Mouse (Mus musculus) E14TG2a.4 (cell line): ENCODE measurements at regions not wholly inside any gene's neighbourhood (a gene's known extent, or its start where the extent isn't known, plus 50 kb on each side); places are given as distances from the start of the nearest gene placed in this dataset.

Experiments used
- H3K27me3 ChIP-seq: 2 replicates; pipeline ENCODE4 v1.6.1; 2014; ENCODE audit warnings: low read length, control low read depth; ENCODE audit not compliant: insufficient read depth
- H3K36me3 ChIP-seq: 2 replicates; pipeline ENCODE4 v1.6.1; 2014; ENCODE audit warnings: low read length, control low read depth; ENCODE audit not compliant: insufficient read depth
- H3K4me1 ChIP-seq: replicated peaks from 2 replicates; pipeline ENCODE4 v1.6.1; 2014; ENCODE audit warnings: low read depth, low read length, control low read depth
- H3K4me3 ChIP-seq: replicated peaks from 2 replicates; pipeline ENCODE4 v1.5.1; 2014; ENCODE audit warnings: mild to moderate bottlenecking, low read length
- H3K9me3 ChIP-seq: 2 replicates; pipeline ENCODE4 v1.6.1; 2014; ENCODE audit warnings: low read length, control low read depth
- CTCF ChIP-seq: conservative IDR thresholded peaks from 2 replicates; pipeline ENCODE4 v1.5.1; 2014; ENCODE audit warnings: low read length
- NANOG ChIP-seq: IDR thresholded peaks from 2 replicates; pipeline ENCODE4 v1.6.1; 2014; ENCODE audit warnings: borderline replicate concordance, low read length, mixed read lengths
- POU5F1 ChIP-seq: IDR thresholded peaks from 2 replicates; pipeline ENCODE4 v1.6.1; 2014; ENCODE audit warnings: low read length, borderline replicate concordance

DNA sequence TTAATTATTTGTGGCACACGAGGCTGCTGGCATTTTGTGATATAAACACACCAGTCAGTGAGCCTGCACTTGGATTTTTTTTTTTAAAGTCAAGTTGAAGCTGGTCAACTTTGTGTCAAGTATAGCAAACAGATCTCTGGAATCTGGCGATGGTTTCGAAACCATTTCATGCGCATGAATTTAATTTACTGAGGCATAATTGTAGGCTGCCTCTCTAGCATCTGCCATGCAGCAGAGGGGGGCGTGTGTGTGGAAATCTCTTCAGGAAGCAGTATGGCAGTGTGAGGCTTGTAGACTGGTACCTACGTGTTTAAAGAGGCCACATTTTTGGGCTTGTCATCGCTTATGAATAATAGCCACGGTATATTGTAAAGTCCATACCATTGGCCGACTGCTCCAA is 177.7 kb upstream of the Slc38a2 start:
- Histone ChIP-seq H3K27me3 (no peaks in the 10 kb centered on the region), H3K9me3 (peaks cover 7% of the 10 kb centered on the region; the same call in 1 of the 2 replicates), H3K4me1 (no peaks in the 10 kb centered on the region), H3K4me3 (no peak overlapping the region), H3K36me3 (no peaks in the 10 kb centered on the region)
- TF ChIP-seq NANOG (no peak), POU5F1 (no peak), CTCF (no peak)

DNA sequence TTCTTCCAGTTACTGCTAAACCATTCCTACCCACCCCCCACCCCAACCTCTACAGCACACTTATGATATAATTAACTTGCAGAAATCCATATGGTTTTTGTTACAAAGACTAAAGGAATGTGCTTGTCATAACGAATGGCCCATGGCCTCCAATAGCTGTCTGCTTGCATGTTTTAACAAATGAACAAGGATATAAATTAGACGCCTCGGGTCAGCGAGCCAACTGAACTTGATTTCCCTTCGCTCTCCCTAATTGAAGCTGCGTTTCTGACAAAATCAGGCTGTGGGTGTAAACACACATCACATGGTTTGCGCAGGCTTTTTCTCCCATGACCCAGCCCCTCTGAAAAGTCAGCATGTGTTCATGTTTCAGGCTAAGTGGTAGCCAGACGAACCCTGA is 174.6 kb upstream of the Slc38a2 start:
- no peaks in the 10 kb centered on the region for H3K36me3 ChIP-seq
- no peak for TF ChIP-seq NANOG
- no peak for TF ChIP-seq CTCF
- TF ChIP-seq POU5F1: no peak
- no peaks in the 10 kb centered on the region for H3K4me1 ChIP-seq
- H3K4me3 ChIP-seq: no peak overlapping the region
- no peaks in the 10 kb centered on the region for H3K27me3 ChIP-seq
- H3K9me3 ChIP-seq: peaks cover 7% of the 10 kb centered on the region; the same call in 1 of the 2 replicates

DNA sequence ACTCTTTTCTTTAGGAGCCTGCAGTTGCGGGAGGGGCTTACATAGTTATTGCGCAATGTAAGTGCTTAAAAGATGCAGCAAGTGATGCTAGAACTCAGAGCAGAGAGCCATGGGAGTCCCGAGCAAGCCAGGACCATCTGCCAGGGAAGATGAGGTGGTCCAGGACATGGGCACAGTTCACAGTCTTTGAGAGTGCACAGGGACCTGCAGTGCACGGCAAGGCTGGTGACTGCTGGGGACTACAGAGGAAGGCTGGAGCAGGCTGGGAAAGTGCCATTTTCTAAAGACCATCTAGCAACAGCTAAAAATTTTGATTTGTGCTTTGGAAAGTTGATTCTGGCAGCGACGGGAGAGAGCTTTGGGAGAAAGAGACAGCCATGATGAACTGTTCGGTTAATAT is 174.0 kb upstream of the Slc38a2 start:
- Histone ChIP-seq H3K4me3 (no peak overlapping the region), H3K9me3 (peaks cover 7% of the 10 kb centered on the region; the same call in 1 of the 2 replicates), H3K27me3 (no peaks in the 10 kb centered on the region), H3K36me3 (no peaks in the 10 kb centered on the region), H3K4me1 (no peaks in the 10 kb centered on the region)
- TF ChIP-seq NANOG (no peak), POU5F1 (no peak), CTCF (no peak)

DNA sequence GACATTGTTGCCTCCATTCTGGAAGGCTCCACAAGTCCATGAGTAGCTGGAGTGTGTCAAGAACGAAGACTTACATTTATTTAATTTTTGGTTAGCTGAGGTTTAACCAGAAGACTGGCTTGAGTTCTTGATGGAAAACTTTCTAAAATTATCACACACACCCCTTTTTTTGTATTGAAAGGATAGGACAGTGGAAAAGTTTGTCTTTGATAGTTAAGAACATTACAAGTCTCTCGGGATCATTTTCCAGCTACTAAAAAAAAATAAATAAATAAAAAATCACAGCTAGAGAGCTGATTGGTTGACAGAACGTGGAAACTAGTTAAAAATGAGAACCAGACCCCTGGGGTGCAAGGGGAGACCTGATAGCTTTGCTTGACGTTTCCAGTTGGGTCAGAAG is 173.6 kb upstream of the Slc38a2 start:
- H3K36me3 ChIP-seq: no peaks in the 10 kb centered on the region
- no peak overlapping the region for H3K4me3 ChIP-seq
- no peaks in the 10 kb centered on the region for H3K27me3 ChIP-seq
- no peaks in the 10 kb centered on the region for H3K4me1 ChIP-seq
- peaks cover 7% of the 10 kb centered on the region; the same call in 1 of the 2 replicates for H3K9me3 ChIP-seq
- TF ChIP-seq CTCF: no peak
- no peak for TF ChIP-seq POU5F1
- no peak for TF ChIP-seq NANOG

DNA sequence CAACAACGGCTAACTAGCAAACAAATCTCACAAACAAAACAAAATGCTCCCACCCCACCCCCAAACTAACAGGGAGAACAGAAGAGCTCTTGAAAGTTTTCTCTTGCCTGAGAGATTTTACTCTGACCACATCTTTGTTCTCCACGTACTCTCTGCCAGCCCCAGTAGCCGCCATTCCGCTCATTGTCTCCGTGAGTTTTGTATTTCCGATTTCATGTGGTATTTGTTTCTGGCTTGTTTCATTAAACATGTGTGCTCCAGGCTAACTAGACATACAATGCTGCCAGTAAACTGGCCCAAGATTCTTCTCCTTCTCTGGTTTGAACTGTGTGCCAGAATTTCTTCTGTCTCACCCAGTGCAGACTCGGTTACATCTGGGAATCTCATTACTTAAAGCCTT is 168.2 kb upstream of the Slc38a2 start:
- TF ChIP-seq POU5F1 (no peak), NANOG (no peak), CTCF (no peak)
- H3K4me3 ChIP-seq: no peak overlapping the region
- no peaks in the 10 kb centered on the region for H3K27me3 ChIP-seq
- H3K36me3 ChIP-seq: no peaks in the 10 kb centered on the region
- no peaks in the 10 kb centered on the region for H3K9me3 ChIP-seq
- no peaks in the 10 kb centered on the region for H3K4me1 ChIP-seq

GRCm38 (mm10) chr15:96865932-96866331 is 166.4 kb upstream of the Slc38a2 start:
- Histone ChIP-seq H3K9me3 (no peaks in the 10 kb centered on the region), H3K36me3 (no peaks in the 10 kb centered on the region), H3K4me3 (no peak overlapping the region), H3K27me3 (no peaks in the 10 kb centered on the region), H3K4me1 (no peaks in the 10 kb centered on the region)
- TF ChIP-seq NANOG (no peak), CTCF (no peak), POU5F1 (no peak)

DNA sequence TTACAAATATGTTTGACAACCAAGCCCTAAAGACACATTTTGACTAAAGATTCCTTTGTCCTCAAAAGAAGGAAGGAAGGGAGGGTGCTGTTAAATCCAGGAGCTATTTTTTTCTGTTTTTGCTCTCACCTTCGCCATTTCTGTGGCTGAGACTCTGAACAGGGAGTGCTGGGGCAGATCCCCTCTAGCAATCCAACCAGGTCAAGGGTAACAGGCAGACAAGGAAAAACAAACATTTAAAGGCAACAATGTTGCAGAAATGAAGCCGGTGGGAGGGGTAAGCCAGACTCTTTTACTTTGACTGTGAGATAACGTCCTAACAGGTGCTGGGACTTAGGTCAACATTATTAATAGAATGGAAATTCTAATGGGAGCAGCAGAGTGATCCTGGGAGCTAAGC is 158.2 kb upstream of the Slc38a2 start:
- Histone ChIP-seq H3K36me3 (no peaks in the 10 kb centered on the region), H3K27me3 (no peaks in the 10 kb centered on the region), H3K4me1 (no peaks in the 10 kb centered on the region), H3K4me3 (no peak overlapping the region), H3K9me3 (no peaks in the 10 kb centered on the region)
- no peak for TF ChIP-seq CTCF
- TF ChIP-seq NANOG: no peak
- TF ChIP-seq POU5F1: no peak

DNA sequence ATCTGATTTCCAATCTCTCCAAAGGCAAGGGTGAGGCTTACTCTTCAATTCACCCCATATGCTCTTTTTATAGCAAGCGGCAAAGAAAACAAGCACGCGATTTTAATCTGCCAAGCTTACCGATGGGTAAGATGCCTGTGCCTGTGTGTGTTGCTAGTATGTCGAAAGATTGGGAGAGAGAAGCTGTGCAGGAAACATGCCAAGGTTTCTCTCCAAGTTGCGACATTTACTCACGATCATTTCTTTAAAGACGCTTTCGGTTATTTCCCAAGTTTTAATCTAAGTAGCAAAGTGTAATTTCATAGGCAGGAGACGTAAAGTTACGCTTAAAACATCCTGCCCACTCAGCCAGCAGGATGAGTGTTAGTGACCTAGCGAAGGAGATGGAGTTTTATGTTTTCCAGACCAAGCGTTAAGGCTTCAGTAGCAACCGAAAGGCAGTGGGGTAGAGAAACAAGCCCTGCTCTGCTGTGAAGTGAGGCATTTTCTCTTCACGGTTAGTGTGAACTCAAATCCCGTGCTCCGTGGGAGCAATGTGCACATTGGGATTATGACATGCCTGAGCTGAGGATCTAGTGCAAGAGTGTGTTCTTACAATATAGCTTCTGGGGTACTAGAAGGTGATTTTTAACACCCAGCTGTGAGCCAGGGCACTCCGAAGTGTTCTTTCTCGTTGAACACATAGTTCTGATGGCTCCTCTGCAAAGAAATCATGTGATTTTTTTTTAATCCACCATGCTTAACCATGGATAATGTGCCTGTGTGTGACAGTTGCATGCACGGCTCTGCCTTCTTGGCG is 152.6 kb upstream of the Slc38a2 start:
- Histone ChIP-seq H3K27me3 (no peaks in the 10 kb centered on the region; the same call in 1 of the 2 replicates), H3K9me3 (no peaks in the 10 kb centered on the region), H3K36me3 (no peaks in the 10 kb centered on the region), H3K4me1 (no peaks in the 10 kb centered on the region), H3K4me3 (no peak overlapping the region)
- TF ChIP-seq NANOG (no peak), CTCF (no peak), POU5F1 (no peak)
